Mouse (Mus musculus) layer of hippocampus, adult 9-10 months (tissue): Measurements from ENCODE around the gene C330007P06Rik.
"Not testable (repeated sequence)": the region's sequence is repeated elsewhere in the genome, so short reads cannot be mapped to it uniquely, and the experiment has no call there.

Experiments
- DNase-seq: peaks from one replicate; pipeline ENCODE4 v3.0.0; 2022; ENCODE audit warnings: low spot score

Gene C330007P06Rik

DNA sequence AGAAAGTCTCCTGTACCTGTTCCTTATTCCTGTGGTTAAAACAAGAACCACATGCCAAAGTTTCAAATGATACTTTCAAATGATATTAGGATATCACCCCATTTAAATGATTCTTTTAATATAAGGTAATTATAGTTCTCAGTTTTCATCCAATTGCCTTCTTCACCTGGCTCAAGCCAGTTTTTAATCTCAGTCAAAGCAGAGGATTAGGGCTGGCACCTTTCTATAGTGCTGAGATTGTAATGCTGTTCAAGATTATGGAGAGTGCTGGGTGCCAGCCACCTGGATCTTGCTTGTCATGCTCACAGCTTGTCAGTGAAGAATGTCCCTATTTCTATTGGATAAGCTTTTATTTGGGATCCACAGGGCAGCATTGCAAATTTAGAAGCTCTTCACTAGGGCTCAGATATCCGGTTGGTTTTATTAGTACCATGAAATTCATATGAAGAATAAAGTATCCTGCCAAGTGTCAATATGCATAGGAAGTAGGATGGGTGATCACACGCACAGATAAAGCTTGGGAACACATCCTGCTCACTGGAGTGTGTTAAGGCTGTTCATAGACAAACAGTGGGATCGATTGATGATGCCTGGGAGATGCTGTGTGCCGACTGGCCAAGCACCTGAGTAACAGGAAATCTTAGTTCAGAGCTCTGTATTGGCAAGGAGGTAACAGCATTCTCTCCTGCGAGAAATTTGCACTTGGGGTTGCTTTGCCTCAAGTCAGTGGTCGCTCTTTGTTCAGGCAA lies 74.6 kb downstream of the C330007P06Rik start:
- no peak for DNase-seq

- not testable (repeated sequence) for DNase-seq
These were observed 77.2 kb downstream of the C330007P06Rik start for GRCm38 (mm10) chrX:36796734-36797133.

GRCm38 (mm10) chrX:36796163-36796581 lies 77.7 kb downstream of the C330007P06Rik start:
- DNase-seq = peak; percentile 45

DNA sequence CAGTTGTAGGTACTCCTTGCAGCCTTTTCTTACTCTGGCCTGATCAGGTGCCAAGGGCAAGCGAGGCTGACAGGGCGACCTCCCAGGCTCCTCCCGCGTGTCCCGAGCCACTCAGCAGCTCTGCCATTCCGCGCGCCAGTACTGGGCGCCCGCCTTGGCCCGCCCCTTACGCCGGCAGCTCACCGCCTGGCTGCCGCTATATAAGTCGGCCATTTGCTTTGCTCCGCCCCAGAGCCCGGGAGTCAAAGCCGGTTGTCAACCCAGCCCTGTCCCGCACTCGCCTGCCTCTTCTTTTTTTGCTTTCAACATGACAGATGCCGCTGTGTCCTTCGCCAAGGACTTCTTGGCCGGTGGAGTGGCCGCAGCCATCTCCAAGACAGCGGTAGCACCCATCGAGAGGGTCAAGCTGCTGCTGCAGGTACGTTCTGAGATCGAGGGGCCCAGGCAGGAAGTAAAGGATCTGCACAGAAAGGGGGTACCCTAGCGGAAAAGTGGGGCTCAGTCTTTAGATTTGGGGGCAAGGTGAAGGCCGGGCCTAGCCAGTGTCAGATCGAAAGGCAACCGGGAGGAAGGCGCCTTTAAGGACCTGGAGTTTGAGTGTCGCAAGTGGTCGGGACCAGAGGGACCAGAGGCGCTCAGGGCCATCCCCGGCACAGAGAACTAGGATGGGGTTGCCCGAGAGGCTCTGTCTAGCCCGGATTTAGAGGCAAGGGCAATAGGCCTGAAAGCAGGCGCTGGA lies 78.3 kb downstream of the C330007P06Rik start, which contains the start of gene Slc25a5:
Slc25a5 (plus strand) TSS at position 228 of the 739 bp plus-strand sequence.
- peak; percentile 25 for DNase-seq

- DNase-seq = no peak
These were observed 79.3 kb downstream of the C330007P06Rik start for GRCm38 (mm10) chrX:36794571-36794970.

DNA sequence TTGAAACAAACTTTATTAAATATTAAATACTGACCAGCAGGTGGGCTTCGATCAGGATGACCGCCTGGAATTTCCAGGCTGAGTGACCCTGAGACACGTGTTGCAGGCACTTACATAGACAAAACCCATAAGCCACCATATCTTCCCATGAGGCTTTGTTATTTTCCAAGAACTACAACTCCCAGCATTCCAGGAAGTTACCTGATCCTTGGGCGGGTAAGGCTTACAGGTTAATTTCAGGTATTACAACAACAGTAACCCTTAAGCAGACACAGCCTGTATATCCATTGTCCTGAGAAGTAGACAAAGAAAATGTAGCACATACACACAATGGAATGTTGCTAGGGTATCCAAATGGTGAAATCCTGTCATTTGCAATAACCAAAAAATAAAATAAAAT lies 84.6 kb downstream of the C330007P06Rik start:
- DNase-seq = no peak

- DNase-seq = no peak
These were observed 96.2 kb downstream of the C330007P06Rik start for GRCm38 (mm10) chrX:36777694-36778093.

GRCm38 (mm10) chrX:36775520-36775919 lies 98.4 kb downstream of the C330007P06Rik start:
- DNase-seq = no peak
